Mouse (Mus musculus) left cerebral cortex, postnatal 25 days (tissue): Measurements from ENCODE around the gene Sema3f. TPM values are rescaled to one million over a fixed set of nuclear protein-coding genes. Genes with fewer than 3 reads are reported as not detected.
"Not testable (repeated sequence)": the region's sequence is repeated elsewhere in the genome, so short reads cannot be mapped to it uniquely, and the experiment has no call there.

Experiments used
- DNase-seq, 2 experiments: peaks; one replicate each; pipeline ENCODE4 v3.0.0; 2022; ENCODE audit warnings: low spot score in 2 of 2, mixed read lengths in 1 of 2
- intact Hi-C: fragments of 180-260 bp; cut with DNase I; formaldehyde crosslinking; loops from one replicate; pipeline ENCODE4 v1.15.1; 2025
- total RNA-seq, 2 experiments: library from RNA; stranded (reverse); gene quantifications; 2 replicates each; pipeline ENCODE4 v1.2.3; 2021

The Sema3f gene
- total RNA-seq, 2 experiments from 2014 or later = 16.6 to 17.8 TPM

DNA sequence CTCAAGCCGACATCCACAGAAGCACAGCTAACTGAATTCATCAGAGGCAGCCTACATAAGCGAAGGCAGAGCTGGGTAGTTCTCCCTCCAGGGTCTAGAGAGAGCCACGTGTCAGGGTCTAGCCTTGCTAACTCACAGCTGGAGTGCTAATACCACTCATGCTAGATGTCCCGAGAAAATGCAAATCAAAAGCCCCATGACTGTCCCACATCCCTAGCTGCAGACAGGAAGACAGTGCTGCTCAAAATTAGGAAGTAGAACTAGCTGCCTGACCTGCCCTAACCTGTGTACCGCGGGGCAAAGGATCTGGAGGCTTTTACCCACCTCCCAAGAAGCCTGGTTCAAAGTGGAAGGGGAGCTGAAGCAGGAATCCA is 14.2 kb downstream of the Sema3f start:
- intact Hi-C loops = no loop called here
- no peak for DNase-seq

DNA sequence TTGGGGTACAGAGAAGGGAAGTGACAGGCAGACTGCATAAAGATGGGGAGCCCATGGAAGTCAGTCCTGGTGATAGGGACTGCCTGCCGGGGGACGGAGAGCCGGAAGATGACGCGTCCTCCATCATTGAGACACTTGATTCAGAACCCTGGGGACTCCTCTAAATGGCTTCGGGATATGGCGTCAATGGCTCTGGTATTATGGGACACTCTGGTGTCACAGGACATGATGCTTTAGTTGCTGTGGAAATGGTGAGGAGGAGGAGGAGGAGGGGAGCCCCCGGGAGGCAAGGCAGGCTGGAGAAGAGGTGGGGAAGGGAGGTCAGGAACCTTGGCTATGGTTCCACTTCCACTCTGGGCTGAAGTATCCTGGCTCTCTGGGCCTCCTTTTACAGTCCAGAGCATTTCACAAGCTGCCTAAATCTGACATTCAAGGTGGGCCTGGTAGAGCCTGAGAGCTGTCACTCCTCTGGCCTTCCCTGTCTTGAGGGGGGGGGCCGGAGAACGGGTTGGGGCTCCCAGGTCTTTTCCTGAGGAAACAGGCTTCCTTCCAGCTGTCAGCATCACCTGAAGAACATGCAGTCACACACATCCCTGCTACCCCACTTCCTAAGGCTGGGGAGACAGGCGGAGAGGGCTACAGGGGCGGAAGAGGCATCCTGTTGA is 14.7 kb downstream of the Sema3f start:
- intact Hi-C loops = no loop called here
- no peak for DNase-seq

DNA sequence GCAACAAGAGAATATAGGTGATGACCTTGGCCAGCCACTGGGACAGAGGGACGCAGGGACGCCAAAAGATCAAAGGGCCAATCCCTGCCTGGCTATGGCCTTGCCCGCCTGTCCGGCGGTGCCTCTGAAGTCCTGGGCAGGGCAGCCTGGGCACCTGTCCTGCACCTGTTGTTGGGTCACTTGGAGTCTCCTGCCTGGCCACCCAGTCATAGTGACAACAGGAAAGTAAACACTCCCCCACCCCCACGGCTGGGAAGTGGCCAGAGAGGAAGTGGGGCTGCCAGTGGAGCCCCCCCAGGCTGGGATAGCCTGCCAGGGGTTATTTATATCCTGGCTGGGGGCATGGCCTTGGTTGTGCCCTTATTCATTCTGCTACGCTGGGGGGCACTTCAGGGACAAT is 15.6 kb downstream of the Sema3f start:
- no peak for DNase-seq
- intact Hi-C loops = no loop called here

DNA sequence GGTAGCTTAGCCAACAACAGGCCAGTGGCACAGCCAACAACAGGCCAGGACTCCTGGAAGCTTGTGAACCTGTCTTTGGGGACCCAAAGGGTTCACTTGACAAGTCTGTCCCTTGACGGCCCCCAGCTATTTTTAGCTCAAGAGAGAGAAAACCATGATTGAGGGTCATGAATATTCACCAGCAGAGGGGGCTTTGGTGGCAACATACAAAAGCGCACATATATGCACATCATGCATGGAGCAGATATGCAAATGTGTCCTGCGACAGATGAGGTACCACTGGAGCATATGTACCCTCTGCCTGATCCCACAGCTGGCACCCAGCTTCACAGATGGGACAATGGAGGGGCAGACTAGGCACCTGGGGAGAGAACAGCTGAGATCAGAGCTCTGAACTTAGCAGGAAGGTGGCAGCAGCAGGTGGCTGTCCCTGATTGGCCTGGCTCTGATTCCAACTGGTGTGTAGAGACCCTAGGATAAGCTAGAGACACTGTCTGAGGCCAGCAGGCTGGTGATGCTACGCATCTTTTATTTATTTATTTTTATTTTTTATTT is 16.8 kb downstream of the Sema3f start:
- intact Hi-C loops = no loop called here
- no peak for DNase-seq

DNA sequence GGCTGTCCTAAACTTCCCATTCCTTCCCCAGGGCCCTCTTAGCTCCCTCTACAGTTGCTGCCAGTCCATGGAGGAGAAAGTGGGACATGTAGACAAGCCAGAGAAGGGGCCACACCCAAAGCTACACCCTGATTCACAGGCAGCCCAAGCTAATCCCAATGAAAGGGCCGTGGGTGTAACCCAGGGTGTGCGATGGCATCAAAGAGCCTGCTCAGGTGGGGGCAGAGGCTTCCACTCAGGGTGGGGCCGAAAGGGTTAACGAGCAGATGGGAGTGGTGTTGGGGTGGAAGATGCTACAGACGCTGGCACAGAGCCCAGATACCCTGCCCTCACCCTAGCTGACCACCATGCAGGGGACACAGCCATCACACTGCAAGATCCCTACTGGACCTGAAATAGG is 17.5 kb downstream of the Sema3f start:
- no peak for DNase-seq

DNA sequence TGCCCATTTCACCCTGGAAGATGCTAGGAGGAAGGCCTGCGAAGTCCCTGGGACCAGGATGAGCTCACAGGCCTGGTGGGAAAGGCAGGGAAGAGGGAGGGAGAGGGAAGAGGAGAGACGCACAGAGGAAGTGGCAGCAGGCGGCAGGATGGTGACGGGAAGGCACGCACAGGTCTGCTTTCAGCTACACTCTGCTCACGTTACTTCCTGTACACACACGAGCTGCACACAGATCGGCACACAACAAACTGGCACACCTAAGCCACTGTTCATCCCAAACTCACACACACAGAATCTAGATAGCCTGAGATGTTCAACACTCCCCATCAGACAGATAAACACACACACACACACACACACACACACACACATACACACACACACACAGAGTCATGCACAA is 19.9 kb downstream of the Sema3f start:
- intact Hi-C loops = no loop called here
- DNase-seq = no peak

More for the DNA sequence above, 17.5 kb downstream of the Sema3f start:
- intact Hi-C loops = no loop called here

DNA sequence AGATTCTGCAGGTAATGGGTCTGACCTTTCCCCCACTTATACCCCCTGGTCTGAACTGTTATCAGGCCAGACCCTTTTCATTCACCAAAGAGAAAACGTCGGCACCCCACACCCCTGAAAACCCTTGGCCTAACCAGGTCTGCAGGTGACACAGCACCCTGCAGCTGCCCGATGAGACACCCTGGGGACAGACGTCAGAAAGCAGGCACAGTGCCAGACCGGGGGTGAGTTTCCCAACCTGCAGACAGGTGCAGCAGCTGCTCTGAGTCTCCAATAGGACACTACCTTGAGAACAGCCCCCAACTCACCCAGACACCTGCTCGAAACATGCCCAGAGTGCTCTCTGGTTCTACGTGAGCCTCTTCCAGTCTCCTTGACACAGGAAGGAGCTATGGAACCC is 21.3 kb downstream of the Sema3f start:
- intact Hi-C loops = no loop called here
- no peak for DNase-seq

DNA sequence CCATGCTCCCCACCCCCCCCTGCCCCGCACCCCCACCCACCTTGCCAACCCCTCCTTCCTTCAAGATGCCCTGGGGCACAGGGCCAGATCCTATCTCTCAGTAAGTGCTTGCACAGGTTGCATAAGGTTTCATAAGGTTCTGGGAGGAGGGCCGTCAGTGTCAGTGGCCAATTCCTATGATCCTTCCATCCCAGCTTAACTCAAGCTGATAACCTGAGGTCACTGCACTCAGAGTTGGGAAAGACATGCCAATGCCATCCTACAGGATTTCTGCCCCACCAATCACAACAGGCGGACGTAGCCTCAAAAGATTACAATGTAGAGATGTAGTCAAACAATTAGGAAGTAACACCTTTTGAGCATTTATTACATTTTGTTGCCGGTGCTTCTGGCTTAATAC is 21.9 kb downstream of the Sema3f start:
- intact Hi-C loops = no loop called here
- no peak for DNase-seq

DNA sequence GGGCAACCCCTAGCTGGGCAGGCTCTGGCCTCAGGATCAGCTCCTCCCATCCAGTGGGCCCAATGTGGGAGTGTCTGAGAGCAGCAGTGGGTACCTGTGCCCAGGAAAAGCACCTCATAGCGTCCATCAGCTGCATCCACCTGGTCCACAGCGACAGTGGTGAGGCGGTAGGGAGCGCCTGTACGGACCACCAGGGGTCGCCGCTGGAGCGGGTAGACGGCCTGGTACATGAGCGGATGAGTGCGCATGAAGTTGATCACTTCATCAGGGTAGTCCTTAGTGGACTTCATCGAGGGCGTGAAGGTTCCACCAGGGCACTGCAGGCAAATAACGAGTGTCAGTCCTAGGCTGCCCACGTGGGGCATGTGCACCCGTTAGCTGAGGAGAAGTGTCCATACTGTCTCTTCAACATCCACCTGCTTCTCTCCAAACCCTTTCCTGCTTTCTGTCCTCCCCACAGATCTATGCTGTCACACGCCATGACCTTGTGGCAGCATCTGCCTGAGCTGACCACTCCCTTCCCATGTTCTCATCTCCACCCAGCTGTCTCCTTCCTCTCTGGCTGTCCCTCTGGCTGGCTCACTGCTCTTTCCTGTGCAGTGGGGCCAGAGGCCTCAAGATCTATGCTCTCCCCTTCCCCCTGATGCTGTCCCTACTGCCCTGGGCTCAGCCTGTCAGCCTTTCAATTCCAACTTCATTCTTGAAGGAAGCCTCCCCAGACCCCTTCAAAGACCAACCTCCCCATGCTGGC is 24.9 kb downstream of the Sema3f start:
- intact Hi-C loops = loop anchor here (1.0 kb wide), 1 partner anchor 53 kb away; no protein-coding TSS in a partner anchor
- DNase-seq = peak in 1 of 2 experiments; percentile 31

DNA sequence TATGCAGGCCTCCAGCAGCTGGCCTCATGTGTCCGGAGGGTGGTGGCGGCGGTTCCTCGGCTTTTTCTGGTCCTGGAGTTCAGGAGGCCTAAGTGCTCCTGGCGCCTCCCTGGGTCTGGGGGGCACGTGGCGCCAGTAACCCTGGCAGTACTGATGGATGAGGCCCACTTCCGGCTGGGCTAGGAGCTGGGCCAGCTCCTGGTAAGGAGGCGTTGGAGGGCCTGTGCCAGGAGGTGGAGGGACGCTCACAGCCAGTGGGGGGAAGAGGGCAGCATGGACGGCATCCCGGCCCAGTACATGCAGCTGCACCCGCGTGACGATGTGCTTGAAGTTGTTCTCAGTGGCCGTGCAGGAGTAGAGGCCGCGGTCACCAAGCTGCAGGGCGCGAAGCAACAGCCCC is 27.9 kb downstream of the Sema3f start:
- DNase-seq = no peak
- intact Hi-C loops = no loop called here

DNA sequence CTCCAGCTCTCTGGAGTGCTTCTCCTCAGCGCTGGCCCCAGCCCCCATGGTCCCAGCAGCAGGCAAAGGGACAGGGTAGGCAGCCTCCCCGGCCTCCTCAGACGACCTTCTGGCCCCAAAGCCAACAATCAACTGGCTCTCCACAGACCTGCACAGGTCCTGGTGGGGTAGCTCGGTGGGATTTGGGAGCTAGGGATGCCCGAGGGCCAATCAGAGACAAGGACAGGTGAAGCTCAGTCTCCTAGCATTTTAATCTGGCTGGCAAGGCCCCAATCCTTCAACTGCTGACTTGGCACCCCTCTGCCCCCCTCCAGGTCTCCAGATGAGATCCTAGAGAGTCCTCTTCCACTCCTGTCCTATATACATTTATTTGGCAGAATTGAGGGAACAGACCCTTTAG is 30.8 kb downstream of the Sema3f start, which contains the start of gene Gnat1:
Gene Gnat1, minus strand, starts transcription at position 212 of the 400 bp plus-strand sequence.
- intact Hi-C loops = no loop called here
- no peak for DNase-seq

DNA sequence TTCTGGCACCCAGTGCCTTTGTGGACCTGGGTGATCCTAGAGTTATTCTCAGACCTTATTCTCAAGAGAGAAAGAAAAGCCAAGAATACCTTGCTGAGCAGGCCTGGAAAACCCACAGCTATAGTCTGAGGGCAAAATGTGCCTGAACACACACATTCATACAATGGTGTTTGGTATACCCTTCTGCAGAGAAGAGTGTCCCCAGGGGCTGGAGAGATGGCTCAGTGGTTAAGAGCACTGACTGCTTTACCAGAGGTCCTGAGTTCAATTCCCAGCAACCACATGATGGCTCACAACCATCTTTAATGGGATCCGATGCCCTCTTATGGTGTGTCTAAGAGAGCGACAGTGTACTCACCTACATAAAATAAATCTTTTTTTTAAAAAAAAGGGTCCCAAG is 31.4 kb downstream of the Sema3f start:
- intact Hi-C loops = no loop called here

DNA sequence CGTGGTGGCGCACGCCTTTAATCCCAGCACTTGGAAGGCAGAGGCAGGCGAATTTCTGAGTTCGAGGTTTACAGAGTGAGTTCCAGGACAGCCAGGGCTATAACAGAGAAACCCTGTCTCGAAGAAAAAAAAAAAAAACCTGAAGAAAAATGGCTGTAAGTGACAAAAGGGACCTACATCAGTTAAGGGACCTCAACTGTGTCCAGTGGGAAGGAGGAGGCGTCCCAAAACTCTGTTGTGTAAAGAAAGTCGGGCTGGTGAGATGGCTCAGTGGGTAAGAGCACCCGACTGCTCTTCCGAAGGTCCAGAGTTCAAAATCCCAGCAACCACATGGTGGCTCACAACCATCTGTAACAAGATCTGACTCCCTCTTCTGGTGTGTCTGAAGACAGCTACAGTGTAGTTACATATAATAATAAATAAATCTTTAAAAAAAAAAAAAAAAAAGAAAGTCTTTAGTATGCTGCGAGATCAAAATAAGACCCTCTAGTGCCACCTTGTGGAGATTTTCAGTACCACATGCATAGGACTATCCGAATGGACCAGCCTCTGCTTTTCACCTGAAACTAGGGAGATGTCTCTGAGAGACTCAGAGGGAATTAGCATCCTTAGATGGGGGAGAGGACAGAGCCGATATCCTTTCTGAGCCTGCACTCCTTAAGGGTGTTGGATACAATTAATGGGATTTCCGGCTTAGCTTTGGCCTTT is 32.3 kb downstream of the Sema3f start:
- DNase-seq = peak; percentile 78 to 86
- intact Hi-C loops = not testable (repeated sequence)

More for the DNA sequence above, 31.4 kb downstream of the Sema3f start:
- DNase-seq = no peak

DNA sequence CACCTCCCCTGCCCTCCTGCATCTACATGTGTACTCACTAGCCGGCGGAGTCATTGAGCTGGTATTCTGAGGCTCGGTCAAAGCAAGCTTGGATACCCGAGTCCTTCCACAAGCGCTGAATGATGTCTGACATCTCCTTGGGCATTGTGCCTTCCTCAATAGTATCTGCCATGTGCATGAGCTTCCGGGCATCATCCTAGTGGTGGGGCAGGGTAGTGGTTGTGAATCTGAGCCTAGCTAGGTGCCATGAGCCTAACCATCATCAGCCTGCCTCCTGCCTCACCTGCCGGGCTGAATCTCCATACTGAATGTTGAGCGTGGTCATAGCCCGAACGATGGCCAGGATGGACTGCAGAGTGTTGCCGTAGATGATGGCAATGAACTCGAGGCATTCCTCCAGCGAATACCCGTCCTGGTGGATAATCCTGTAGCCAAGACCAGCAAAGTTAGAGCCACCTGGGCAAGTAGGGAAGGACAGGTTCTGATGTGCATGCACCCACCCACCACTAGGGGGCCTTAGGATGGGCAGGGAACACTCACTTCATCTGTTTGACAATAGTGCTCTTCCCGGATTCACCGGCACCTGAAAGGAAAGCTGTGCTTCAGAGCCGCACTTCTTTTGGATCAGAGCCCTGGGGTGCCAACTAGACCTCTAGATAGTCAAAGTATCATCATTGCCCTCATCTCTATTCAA is 33.0 kb downstream of the Sema3f start:
- intact Hi-C loops = no loop called here

DNA sequence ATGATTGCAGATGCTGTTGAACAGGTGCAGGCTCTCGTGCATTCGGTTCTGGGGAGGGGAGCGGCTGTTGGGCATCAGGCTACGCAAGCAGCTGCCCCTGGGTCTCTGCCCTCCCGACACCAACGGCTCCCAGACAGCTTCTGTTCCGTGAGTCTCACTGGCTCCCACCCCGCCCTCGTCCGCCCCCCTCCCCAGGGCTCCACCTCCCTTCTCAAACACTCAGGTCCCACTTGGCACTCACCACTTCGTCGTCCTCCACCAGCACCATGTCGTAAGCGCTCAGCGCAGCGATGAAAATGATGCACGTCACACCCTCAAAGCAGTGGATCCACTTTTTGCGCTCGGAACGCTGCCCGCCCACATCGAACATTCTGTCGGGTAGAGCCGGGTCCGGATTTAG is 34.0 kb downstream of the Sema3f start:
- intact Hi-C loops = loop anchor here (1.0 kb wide), 2 partner anchors 31 to 74 kb away; no protein-coding TSS in a partner anchor
- peak in 1 of 2 experiments; percentile 49 for DNase-seq

More for the DNA sequence above, 33.0 kb downstream of the Sema3f start:
- DNase-seq = no peak

DNA sequence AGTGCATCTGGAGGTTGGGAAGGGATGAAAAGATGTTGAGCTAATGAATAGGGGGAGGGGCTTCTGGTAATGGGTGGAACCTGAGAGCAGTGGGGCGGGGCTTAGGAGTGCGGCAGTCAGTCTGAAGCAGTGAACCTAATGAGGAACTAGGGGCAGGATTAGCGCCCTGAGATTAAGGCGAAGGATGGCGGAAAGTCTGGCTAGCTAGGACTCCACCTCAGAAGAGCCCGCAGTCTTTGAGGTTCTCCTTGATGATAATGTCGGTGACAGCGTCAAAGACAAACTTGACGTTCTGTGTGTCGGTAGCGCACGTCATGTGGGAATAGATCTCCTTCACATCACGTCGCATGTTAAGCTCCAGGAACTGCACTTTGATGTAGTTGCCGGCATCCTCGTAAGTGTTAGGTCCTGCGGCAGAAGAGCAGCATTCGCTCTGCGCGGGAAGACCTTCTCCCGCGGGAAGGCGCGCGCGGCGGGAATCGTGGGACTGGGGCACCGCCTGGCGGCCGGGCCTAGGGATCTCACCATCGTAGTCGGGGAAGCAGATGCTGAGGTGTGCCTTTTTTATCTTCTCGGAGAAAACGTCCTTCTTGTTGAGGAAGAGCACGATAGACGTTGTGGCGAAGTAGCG is 34.5 kb downstream of the Sema3f start:
- intact Hi-C loops = loop anchor here (1.0 kb wide), 2 partner anchors 30 to 73 kb away; no protein-coding TSS in a partner anchor
- peak; percentile 66 to 69 for DNase-seq

DNA sequence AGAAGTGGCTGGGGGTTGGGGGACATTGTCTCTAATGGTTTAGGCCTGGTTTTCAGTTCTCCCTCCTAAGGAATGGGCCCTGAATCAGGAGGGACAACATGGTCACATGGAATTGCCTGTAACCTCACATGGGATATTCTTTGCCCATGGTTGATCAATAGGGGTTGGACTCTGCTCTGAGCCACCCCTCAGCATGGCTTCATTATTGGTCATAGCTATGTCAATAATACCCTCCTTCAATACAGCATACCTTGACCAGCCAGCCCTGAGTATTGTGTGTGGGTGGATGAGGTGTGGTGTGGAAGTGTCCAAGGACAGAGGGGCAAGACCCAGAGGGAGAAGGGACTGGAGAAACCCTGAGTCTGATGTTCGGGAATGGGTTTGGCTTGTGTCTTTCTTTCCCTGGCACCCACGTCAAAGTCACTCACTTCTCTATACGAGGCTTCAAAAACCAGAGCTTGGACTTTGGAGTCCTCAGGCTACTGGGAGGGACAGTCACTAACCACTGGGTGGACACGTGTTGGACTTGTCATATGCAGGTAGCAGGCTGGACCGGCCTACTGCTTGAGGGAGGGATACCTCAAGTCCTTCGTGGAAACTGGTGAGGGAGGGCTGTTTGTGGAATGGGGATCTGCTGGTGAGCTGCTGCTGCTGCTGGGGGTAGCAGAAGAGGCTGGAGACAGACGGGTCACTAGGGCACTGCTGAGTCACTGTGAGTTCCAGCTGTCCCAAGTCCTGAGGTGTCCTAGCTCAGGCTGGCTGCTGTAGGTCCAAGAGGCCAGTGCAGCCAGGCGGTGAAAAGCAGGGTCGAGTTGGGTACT is 35.5 kb downstream of the Sema3f start:
- intact Hi-C loops = no loop called here
- no peak for DNase-seq

DNA sequence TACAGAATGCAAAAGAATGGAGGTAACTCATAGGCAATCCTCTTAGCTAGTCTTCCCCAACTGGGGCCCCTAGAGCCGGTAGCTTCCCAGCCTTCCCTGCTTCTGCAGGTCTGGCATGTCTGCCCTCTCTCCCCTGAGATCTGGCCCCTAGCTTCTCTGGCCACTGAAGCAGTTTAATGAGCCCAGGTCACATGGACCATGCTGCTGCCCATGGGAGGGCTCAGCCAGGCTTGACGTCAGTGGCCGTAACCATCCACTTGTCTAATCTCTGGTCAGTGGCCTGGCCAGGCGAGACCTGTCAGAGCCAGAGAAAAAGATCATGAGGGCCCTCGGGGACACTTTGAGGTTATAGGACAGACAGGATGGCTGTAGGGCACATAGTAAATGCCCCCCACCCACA is 40.0 kb downstream of the Sema3f start:
- DNase-seq = no peak
- intact Hi-C loops = no loop called here
